ENCODE assay signal across 8 mouse cellular contexts in the genomic region with DNA sequence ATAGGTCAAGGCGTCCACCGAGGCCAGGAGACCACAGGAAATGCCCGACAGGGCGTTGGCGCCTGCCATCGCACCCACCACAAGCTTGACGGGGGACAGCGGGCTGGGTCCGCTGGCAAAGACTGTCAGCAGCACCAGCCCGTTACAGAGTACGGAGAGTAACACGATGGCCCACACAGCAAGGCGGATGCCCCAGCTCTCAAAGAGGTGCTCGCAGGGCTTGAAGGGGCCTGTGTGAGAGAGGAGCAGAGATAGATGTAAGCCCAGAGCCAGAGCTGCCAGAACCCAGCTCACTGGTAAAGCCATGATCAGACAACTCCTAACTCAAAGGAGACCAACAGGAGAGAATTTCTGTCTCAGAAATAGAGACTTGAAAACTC. TPM values are rescaled to one million over a fixed set of nuclear protein-coding genes. Genes with fewer than 3 reads are reported as not detected.
A peak's percentile ranks its signal among the peaks of the same experiment; 100 is the strongest.
DNase-seq lines count a peak whose midpoint lies in the region; ATAC-seq and TF ChIP-seq lines count a peak whose summit lies in the region.

No protein-coding gene starts in this region.

- peaks cover 19% of the 10 kb centered on the region for H3K27me3 ChIP-seq in heart, embryonic 11.5 days (ENCODE audit: control insufficient read depth, insufficient read depth, low read length)
- peaks cover 38% of the 10 kb centered on the region for H3K27me3 ChIP-seq in E14TG2a.4 (ENCODE audit: insufficient read depth, low read length)
- H3K27me3 ChIP-seq in forebrain, postnatal 0 days (ENCODE audit: insufficient read depth, low read length) = no peaks in the 10 kb centered on the region
- H3K27me3 ChIP-seq in liver, embryonic 15.5 days = peaks cover 48% of the 10 kb centered on the region

- ATAC-seq in heart, embryonic 11.5 days (replicated peaks; ENCODE audit: insufficient number of reproducible peaks, low FRiP score, low TSS enrichment) = 0 out of 2 replicates have a peak, but pooled peaks have one; percentile 20
- peak; percentile 40; the same call in 1 of the 2 replicates for ATAC-seq in forebrain, postnatal 0 days
- ATAC-seq in liver, embryonic 15.5 days (ENCODE audit: insufficient read depth) = no peak

- 5% methylated on average over 14 of the region's 14 CpGs for WGBS in heart, embryonic 11.5 days (ENCODE audit: insufficient replicate concordance)
- 10% methylated on average over 14 of the region's 14 CpGs for WGBS in forebrain, postnatal 0 days
- WGBS in liver, embryonic 15.5 days (ENCODE audit: insufficient replicate concordance) = 11% methylated on average over 14 of the region's 14 CpGs

- H3K4me2 ChIP-seq in heart, embryonic 11.5 days = peak overlapping the region; percentile 89
- peak overlapping the region; percentile 94 for H3K4me2 ChIP-seq in forebrain, postnatal 0 days (ENCODE audit: low read depth)
- H3K4me2 ChIP-seq in liver, embryonic 15.5 days = peak overlapping the region; percentile 65

- no peak for TF ChIP-seq CTCF in E14TG2a.4 (conservative IDR thresholded peaks at IDR 0.05; ENCODE audit: low read length)
- TF ChIP-seq CTCF in forebrain, postnatal 0 days (IDR thresholded peaks at IDR 0.05; ENCODE audit: low read depth) = no peak

- H3K36me3 ChIP-seq in heart, embryonic 11.5 days (ENCODE audit: control insufficient read depth, insufficient read depth, low read length) = no peaks in the 10 kb centered on the region
- no peaks in the 10 kb centered on the region for H3K36me3 ChIP-seq in E14TG2a.4 (ENCODE audit: insufficient read depth, low read length)
- H3K36me3 ChIP-seq in forebrain, postnatal 0 days (ENCODE audit: insufficient read depth) = no peaks in the 10 kb centered on the region
- no peaks in the 10 kb centered on the region for H3K36me3 ChIP-seq in liver, embryonic 15.5 days (replicated peaks)

- DNase-seq in heart, postnatal 36 days = no peak
- no peak for DNase-seq in forebrain, postnatal 0 days
- no peak for DNase-seq in ovary, adult 18-20 months (ENCODE audit: low spot score)
- DNase-seq in urinary bladder, postnatal 36 days (ENCODE audit: low spot score in 2 of 2) = no peak
- no peak for DNase-seq in layer of hippocampus, adult 9-11 months

- peak overlapping the region; percentile 37 for H3K4me3 ChIP-seq in heart, embryonic 11.5 days (ENCODE audit: low read depth, low read length)
- H3K4me3 ChIP-seq in E14TG2a.4 (replicated peaks; ENCODE audit: low read length) = peak overlapping the region; percentile 74
- peak overlapping the region; percentile 45 for H3K4me3 ChIP-seq in forebrain, postnatal 0 days (ENCODE audit: low read depth, low read length)
- peak overlapping the region; percentile 37 for H3K4me3 ChIP-seq in liver, embryonic 15.5 days (replicated peaks)

- peak overlapping the region; percentile 39 for H3K9ac ChIP-seq in heart, embryonic 11.5 days (ENCODE audit: low read depth, low read length)
- H3K9ac ChIP-seq in forebrain, postnatal 0 days = peak overlapping the region; percentile 52
- no peak overlapping the region for H3K9ac ChIP-seq in liver, embryonic 15.5 days

- no peak overlapping the region for H3K27ac ChIP-seq in heart, embryonic 11.5 days (ENCODE audit: low read depth, low read length)
- H3K27ac ChIP-seq in forebrain, postnatal 0 days (ENCODE audit: low read depth, low read length) = no peak overlapping the region
- no peak overlapping the region for H3K27ac ChIP-seq in liver, embryonic 15.5 days (replicated peaks)

- intact Hi-C loops in heart, postnatal 36 days (cut with DNase I) = loop anchor here (5.0 kb wide), 1 partner anchor 384 kb away; no protein-coding TSS in a partner anchor

- peaks cover 10% of the 10 kb centered on the region; the same call in 1 of the 2 replicates for H3K4me1 ChIP-seq in heart, embryonic 11.5 days (ENCODE audit: control insufficient read depth, insufficient read depth, low read length)
- peaks cover 20% of the 10 kb centered on the region for H3K4me1 ChIP-seq in E14TG2a.4 (replicated peaks; ENCODE audit: low read depth, low read length)
- 0 out of 2 replicates have a peak, but pooled peaks cover 2% of the 10 kb centered on the region for H3K4me1 ChIP-seq in forebrain, postnatal 0 days (ENCODE audit: insufficient read depth)
- H3K4me1 ChIP-seq in liver, embryonic 15.5 days (replicated peaks) = peaks cover 10% of the 10 kb centered on the region

- H3K9me3 ChIP-seq in heart, embryonic 11.5 days (replicated peaks; ENCODE audit: control insufficient read depth, low read length) = no peaks in the 10 kb centered on the region
- no peaks in the 10 kb centered on the region for H3K9me3 ChIP-seq in E14TG2a.4 (ENCODE audit: low read length)
- no peaks in the 10 kb centered on the region for H3K9me3 ChIP-seq in forebrain, postnatal 0 days (ENCODE audit: low read length)
- no peaks in the 10 kb centered on the region for H3K9me3 ChIP-seq in liver, embryonic 15.5 days (replicated peaks)

RNA-seq across cellular contexts. Expression of gene Ube2t, which starts 25.6 kb away (rescaled TPM):
- 48.0 and 48.6 TPM in 2 replicates for polyA plus RNA-seq in heart, embryonic 11.5 days (2014; fragmentation: Nextera tagmentation; extraction: Ambion mirVana)
- 1 to 10 TPM; 7.2 to 7.3 TPM for total RNA-seq in heart, postnatal 36 days (2021)
- 5.7 and 5.8 TPM in 2 replicates for total RNA-seq in forebrain, postnatal 0 days (2014; rRNA removed)
- 8.7 and 9.0 TPM in 2 replicates for polyA plus RNA-seq in forebrain, postnatal 0 days (2015; fragmentation: Nextera tagmentation; extraction: Ambion mirVana)
- 32.5 and 34.0 TPM in 2 replicates for polyA plus RNA-seq in liver, embryonic 15.5 days (2015; fragmentation: Nextera tagmentation; extraction: Ambion mirVana)

RNA-seq across cellular contexts. Expression of gene Ppp1r12b, which starts 32.2 kb away (rescaled TPM):
- polyA plus RNA-seq in heart, embryonic 11.5 days (2014; fragmentation: Nextera tagmentation; extraction: Ambion mirVana) = 23.2 and 26.7 TPM in 2 replicates
- total RNA-seq in heart, postnatal 36 days (2021) = 100 to 1,000 TPM; 150 to 160 TPM
- 35.1 and 39.9 TPM in 2 replicates for total RNA-seq in forebrain, postnatal 0 days (2014; rRNA removed)
- polyA plus RNA-seq in forebrain, postnatal 0 days (2015; fragmentation: Nextera tagmentation; extraction: Ambion mirVana) = 8.3 and 12.4 TPM in 2 replicates
- 2.3 and 2.5 TPM in 2 replicates for polyA plus RNA-seq in liver, embryonic 15.5 days (2015; fragmentation: Nextera tagmentation; extraction: Ambion mirVana)
